Mouse (Mus musculus) right cerebral cortex, postnatal 14 days (tissue): ENCODE measurements around the gene Dct.

Experiments
- DNase-seq: peaks from one replicate; pipeline ENCODE4 v3.0.0; 2022

The Dct gene

DNA sequence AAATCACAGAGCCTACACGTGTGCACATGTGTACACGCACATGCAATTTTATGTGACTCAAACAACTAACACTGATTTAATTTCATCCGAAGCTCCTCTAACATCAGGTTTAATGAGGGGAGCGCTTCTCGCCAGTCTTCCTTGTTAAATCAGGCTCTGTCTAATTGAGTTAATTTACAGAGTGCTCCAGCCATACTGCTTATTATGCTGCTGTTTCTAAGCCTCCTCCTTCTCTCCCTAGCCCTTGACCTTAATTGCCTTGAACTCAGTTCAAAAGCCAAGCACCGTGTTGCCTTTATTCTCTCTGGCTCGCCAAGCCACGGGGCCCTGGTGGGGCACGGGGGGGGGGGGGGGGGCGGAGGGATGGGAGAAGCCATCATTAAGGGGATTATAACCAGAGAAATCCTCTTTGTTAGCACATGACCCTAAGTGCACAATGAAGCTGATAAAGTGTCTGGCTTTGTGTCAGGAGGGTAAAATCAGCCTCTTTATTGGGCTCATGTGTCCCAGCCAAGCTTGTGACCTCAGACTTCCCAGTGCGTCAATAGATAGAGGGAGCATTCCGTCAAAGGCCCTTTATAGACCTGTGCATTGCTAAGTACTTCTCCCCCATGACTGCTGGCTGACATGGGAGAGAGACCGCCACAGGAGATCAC is at the start of gene Dct:
Gene Dct, minus strand, starts transcription at position 270 of the 656 bp plus-strand sequence.
- no peak for DNase-seq

DNA sequence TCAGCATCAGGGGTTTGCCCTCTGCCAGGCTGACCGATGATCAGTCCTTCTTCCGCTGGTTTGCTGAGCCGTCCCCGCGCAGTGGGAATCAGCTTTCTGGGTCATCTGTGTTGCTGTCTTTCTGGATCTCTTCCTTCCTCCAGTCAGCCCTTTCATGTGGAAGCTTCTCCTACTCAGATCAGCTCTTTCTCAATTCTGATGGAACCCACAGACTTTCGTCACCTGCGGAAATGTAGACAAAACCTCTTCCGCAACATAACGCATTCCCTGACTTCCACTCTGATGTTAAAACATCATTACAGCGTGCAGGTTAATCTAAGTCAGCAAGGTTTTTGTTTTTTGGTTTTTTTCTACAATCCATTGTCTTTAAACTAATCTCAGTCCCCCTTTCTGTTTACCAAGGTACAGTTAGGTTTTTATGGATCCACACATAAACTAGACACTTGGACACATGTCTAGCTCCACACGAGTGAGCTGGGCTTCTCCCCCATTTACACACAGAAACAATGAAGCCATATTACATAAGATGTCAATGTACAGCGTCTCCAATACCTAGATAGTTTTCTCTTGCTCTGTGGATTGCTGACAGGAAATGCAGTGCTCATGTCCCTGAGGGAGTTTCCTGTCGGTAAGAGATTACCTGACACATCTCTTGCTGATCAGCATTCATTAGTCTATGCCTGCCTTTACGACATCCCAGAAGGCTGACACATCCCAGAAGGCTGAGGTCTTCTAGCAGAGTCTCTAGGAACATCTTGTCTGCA is 49.4 kb upstream of the Dct start:
- no peak for DNase-seq

DNA sequence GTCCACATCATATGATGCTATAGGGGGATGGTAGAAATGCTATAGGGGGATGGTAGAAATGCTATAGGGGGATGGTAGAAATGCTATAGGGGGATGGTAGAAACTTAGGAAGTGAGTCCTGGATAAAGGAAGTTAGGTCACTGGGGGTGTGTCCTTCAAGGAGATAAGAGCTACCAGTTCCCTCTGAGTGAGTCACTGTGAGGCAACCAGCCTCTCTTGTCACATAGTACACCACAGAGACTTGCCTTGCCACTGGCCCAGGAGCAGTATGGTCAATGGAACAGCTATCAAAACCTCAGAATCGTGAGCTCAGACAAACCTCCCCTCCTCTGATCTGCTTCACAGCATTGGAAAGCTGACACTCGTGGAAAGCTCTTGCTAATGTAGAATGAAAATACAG is 46.2 kb upstream of the Dct start:
- no peak for DNase-seq

DNA sequence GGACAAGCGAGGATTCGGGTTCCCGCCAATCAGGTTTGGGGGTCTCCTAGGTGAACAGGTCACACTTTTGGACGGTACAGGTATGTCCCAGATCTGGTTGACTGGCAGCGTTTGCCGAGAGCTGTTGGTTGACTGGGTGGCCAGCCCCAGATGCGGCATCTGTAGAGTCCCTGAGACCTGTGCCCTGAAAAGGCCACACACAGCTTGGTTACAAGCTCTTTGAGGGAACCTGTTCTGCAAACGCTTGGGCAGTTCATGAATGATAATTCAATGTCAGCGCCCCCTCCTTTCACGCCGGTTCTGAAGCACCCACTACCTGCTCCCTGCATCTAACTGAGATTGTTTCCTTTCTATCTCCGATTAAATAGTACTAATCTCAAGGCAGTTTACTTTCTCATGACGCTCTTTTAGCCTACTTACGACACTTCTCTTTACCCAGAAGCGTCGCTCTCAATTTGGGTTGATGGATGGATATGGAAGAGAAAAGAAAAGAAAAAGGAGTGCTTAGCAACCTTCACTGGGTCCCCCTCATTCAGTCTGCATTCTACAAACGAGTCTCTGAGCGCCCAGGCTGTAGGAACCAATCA is 37.9 kb upstream of the Dct start:
- no peak for DNase-seq

DNA sequence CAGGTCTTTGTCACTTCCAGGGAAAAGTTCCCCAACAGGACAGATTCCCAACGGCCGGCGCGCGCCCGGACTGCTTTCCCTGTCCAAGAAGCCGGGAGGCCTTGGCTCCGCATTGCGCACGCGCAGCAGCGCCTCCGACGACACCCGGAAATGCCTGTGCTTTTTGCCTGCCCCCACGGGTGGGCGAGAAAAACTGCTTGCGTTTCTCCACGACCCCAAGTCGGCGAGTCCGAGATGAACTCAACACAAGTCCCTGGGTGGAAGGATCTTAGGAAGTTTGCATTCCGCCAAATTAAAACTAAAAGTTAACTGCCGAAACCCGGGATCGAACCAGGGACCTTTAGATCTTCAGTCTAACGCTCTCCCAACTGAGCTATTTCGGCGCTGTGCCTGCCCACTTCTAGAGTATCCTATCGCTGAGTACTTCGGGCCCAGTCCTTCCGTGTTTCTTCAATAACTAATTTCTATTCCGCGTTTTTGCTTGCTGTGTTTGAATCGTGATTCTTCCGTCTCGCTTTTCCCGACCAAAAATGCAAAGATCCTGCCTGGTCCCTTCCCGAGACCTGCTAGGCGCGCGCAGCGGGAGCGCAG is 37.3 kb upstream of the Dct start:
- DNase-seq: peak; percentile 89

DNA sequence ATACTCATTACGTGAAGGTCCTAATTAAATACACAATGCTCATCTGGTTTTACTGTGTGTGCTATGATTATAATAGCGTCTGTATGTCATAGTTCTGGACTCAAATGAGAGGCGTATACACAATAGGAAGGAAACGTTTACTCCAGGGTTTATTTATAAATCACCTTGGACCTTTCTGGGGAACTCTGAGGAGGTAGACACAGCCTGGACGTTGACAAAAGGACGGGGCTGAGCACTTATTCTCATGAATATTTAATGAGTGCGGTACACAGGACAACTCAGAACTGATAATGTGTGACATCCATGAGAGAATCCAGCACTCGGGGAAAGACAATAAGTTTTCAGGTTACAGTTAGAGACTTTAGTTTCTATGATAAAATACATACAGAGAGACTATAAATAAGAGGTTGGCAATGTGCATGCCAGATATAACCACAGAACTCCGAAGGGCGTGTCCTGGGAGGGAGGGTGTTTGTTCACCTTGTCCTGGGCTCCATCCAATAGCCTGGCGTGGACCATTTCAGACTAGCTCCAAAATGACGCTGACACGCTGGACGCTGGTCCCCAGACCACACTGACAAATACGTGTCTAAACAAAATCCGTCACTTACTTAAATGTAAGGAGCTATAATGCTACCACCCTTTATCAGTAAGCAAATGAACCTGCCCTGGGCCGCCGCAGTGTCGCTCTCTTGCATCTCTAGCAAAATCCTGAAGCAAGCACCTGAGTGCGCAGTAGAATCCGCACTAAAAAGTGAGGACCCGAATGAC is 36.6 kb upstream of the Dct start:
- no peak for DNase-seq

DNA sequence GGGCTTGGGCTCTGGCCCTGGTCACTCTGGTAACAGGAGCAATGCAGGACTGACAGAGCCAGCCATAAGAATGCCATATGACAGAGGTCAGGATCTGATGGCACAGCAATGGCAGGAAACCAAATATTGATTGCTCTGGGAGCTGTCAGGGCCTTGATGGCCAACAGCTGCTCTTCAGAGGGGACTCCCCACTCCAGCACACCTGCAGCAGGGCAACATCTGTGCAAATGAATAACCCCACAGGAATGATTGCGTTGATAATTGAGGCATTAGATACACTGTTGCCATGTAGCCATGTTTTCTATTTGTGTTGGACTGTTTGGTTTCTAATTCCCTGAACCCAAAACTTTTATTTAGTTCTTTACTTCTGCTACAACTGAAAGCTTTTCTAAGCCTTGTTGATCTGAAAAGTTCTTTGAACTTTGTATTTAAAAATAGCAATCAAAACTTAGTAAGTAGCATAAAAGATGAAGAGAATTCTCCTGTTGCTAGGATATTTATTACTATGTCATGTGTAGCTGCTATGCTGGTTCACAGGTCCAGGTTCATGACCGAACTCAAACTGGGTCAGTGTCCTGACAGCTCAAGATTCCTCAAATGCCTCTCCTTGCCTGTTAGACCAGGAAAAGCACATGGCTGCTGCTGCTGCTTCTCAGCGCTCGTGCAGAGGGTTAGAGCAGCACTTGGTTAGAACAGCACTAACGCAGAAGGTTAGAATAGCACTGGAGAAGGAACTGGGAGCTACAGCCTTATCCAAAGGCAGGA is 34.4 kb upstream of the Dct start:
- no peak for DNase-seq

DNA sequence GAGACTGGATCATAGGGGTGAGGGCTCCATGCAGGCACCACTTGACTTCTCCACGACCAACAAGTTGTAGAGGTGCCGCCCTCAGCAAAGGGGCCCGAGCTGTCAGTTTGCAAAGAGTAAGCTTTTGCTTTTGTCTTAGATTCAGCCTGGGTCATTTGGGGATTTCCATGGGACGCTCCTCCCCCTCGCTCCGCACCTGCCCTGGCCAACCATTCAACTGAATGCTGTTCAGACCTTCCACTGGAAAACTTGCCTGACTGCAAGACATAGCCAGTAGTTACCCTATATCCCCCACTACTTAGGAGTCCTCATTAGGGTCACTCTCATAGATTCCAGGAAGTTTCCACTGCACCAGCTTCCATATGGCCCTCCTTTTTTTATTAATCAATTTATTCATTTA is 31.8 kb upstream of the Dct start:
- no peak for DNase-seq

DNA sequence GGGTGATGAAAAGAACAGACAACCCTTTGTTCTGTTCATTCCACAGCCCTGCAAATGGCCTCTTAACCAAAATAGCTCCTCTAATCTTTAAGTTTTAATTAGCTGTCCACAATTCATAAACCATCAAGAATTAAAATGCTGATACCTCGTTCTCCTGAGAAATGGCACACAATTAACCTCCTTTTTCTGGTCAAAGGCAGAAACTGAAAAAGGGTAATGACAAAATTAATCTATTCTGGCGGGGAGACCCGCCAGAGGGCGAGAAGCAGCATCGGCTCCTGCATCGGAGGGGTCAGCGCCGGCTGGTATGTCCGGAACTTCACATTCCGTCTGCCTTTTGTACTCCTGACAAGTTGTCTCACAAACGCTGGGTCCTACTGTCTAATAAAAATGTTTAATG is 28.6 kb upstream of the Dct start:
- DNase-seq: no peak

DNA sequence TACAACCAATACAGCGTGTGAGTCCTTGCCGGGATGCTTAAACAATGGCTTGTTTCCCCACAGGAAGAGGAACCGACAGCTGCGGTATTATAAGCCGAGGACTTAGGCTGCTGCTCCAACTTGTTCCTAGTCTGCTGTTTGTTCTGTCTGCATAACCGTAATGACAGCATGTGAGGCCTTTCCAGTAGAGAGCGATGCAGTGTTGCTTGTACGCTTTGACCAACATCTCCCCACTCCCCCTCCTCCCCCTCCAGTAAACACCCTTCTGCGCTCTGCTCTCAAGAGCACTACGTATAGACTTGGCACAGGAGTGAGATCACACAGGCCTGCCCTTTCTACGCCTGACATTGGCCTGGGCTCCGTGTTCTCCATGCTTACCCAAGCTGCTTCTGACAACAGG is 18.1 kb upstream of the Dct start:
- no peak for DNase-seq

DNA sequence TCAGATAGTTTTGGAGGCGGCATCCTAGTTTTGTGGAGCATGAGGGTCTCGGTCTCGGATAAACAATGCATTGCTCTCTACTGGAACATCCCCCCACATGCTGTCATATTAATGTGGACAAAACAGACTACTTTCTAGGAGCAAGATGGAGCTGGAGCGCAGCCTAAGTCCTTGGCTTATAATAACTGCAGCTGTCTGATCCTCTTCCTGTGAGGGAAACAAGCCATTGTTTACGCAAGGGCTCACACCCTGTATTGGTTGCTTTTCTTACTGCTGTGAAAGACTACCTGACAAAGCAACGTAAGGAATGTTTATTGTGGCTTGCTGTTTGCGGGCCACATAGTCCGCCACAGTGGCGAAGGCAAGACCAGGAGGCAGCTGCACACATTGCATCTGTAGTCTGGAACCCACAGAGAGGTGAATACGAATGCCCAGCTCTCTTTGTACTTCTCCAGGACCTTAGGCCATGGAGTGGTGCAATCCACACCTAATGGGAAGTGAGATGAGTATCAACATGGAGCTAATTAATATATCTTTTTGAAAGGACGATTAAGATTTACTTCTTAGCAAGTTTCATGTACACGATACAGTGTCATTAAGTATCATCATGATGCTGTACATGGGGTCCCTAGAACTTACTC is 17.5 kb upstream of the Dct start:
- DNase-seq: no peak

DNA sequence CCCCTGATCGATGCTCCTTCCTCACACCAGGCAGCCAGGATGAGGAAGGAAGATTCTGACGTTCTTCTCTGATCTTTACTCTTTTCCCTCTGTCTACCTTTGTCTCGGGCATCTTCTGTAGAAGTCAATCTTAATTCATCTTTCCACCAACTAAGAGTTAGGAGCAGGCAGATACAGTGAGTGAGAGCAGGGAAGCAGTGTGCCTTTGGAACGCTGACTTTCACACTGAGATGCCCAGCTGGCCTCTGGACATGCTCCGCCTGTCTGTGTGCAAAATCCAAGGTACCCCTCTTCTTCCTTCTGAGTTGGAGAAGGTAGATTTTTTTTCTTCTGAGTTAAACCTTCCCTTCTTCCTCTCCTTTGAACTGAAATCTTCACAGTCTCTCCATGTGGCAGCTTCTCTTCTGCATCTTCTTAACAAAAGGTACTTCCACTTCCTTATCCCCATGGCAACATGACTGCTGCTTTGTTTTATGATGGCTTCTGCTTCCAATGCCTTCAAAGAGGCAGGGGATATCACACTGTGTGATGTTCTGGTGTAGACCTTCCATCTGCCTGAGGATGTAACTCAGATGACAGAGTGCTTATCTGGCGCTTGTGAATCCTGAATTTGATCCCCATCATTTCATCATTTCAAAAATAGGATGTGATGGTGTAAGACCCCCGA is 9.9 kb upstream of the Dct start:
- no peak for DNase-seq

DNA sequence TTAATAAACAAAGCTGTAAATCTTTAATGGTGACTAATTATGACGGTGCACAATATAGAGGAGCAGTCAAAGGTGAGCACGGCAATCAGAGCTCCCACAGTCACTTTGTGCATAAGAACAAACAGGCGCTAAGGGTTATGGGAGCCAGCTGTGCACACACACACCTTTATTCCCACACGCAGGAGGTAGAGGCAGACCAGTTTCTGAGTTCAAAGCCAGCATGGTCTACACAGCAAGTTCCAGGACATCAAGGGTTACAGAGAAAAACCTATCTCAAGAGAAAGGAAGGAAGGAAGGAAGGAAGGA is 6.5 kb upstream of the Dct start:
- no peak for DNase-seq

DNA sequence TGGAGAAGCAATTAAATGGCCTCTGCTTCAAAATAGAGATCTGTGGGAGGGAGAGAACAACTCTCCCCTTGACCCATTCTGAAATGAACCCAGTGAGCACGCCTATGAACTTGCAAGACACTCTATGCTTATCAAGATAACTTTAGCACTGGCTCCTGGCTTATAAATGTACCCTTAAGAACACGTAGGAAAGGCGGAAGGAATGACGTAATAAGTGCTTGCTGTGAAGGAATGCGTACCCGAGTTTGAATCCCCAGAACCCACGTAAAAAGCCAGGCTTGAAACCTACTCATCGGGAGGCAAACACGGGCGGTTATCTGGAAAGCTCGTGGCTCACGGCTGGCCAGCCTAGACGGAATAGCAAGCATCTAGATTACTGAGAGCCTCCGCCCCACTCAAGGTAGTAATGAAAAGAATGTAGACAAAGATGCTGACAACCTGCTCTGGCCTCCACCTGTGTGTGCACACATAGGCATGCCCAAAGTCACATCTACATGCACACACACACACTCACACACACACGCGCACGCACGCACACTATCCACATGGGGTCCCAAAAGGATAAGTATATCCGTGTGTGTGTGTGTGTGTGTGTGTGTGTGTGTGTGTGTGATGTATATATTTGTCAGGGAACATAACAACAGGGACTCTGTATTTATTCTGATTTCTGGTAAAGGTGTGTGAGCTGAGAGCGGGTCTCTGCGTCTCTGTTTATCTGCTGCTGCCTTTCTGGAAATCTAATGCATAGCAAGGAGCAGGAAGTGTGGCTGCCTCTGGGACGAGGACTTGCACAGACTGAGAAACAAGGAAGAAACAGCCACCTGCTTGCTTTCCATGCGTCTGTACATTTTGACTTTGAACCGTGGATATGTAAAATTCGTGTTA is 5.9 kb upstream of the Dct start:
- DNase-seq: no peak

DNA sequence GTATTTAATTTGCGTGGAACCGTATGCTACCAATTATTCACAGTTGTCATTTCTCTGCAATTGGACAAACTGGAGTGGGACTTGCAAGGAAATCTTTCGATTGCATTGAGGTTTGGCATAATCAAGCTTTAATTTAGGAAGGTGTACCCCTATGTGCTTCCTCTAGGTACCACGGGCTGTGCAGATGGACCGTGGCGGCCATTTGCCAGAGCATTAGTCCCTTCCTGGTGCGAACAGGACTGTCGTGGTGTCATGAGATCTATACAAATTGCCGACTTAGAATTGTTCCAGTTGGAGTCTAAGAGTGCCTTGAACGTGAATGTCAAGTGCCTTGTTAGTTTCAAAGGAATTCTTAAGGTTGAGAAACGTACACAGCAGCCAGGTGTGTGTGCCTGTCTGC is 726 bp upstream of the Dct start:
- no peak for DNase-seq

DNA sequence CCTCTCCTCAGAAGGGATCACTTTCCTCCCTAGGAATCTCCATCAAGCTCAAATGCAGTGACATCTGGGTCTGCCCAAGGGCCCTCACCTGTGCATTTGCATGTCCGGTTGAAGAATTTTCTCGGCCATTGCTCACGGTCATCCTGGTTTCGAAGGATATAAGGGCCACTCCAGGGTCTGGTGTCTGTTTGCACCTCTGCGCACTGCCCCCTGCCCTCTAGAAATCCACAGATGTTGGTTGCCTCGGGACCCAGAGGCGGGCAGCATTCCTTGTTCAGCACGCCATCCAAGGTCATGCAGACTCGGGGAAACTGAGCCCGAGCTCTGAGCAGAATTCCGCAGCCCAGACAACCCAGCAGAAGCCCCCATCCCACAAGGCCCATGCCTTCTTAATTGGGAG is 648 bp downstream of the Dct start:
- DNase-seq: no peak

DNA sequence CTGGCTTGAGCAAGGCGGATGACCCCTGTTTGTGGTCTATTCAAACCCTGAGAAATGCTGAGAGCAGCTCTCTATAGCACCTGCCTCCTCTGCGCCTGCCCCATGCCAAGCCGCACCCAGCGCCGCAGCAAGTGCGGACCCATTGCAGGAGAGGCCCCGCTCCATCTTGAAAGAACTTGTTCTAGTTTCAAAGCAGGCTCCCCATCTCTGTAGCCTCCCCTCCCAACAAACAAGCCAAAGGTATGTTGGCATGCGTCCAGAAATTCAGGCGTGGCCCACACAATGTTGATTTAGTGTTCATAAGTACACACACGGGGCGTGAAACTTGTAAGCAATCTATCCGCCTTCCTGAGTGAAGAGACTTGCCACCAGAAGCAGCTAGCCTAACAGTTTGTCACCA is 1.1 kb downstream of the Dct start:
- DNase-seq: no peak

DNA sequence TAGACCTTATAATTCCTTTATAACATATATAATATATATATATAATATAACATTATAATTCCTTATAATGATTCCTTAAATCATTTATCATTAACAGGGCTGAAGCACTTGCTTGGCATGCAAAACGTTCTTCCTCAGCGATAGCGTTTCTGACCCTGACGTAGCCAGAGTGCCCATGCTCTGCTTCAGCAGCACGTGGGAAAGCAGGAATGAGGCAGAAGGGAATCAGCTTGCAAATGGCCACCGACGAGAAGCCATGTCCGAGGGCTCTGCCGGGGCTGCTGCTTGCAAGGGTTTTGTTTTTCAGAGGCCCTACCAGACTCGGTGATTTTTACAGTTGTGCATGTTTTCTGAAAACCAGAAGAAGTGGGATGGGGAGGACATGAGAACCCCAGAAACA is 1.6 kb downstream of the Dct start:
- no peak for DNase-seq

DNA sequence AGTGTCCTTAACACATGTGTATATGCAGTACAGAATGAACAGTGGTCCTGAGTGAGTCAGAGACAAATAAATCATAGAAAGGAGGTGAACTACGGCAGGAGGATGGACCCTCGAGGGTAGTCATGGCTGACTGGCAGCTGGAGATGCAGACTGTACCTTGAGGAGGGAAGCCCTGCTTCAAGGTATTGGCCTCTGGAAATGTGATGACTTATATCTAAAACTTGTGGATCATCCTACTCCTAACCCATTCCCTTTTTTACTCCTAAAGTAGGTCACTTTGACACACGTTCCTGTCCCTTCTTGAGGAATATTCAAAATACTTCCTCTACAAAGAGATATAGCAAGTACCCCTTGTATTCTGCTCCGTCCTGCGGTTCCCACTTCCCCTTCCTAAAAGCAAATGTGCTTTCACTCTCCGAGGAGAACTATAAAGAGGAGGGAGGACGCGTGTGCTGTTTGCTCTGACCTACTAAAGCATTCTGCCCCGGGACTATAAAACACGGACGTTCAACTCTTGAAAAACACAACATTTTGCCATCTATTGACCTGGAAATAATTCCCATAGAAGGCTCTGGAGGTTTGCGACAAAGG is 2.3 kb downstream of the Dct start:
- DNase-seq: no peak

DNA sequence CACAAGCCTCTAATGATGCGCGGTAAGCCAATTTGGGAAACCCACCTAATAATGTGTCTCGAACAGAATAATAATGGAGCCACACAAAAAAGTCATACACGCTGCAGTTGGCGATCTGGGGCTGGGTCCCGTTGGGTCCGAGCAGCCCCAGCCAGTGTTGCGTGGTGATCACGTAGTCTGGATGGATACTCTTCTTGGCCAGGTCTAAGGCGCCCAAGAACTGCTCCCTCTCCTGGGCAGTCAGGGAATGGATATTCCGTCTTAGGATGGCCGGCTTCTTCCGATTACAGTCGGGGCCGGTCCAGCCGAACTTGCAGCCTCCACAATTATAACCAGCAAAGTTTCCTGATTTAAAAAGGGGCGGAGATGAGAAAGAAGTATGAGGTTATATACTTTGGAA is 9.1 kb downstream of the Dct start:
- peak; percentile 17 for DNase-seq
